Mouse (Mus musculus): ENCODE results near the gene Gna15.

GRCm38 (mm10) chr10:81485479-81486018, 38.5 kb downstream of the Gna15 start:
- TF ChIP-seq CTCF (IDR thresholded peaks at IDR 0.05; ENCODE audit: low read depth) (no peak), EP300 (IDR thresholded peaks at IDR 0.05; ENCODE audit: low read depth) (no peak)
